Mouse (Mus musculus) erythroblast, embryonic 14.5 days (primary cell): ENCODE measurements at regions not wholly inside any gene's neighbourhood (a gene's known extent, or its start where the extent isn't known, plus 50 kb on each side); places are given as distances from the start of the nearest gene placed in this dataset.

Experiments
- GATA1 ChIP-seq: IDR thresholded peaks from 2 replicates; pipeline ENCODE4 v1.6.1; 2012; ENCODE audit warnings: low read length, inconsistent platforms, mixed read lengths
- TAL1 ChIP-seq: IDR thresholded peaks from 3 replicates; pipeline ENCODE4 v1.6.1; 2012; ENCODE audit warnings: low read length, inconsistent platforms, mixed read lengths

DNA sequence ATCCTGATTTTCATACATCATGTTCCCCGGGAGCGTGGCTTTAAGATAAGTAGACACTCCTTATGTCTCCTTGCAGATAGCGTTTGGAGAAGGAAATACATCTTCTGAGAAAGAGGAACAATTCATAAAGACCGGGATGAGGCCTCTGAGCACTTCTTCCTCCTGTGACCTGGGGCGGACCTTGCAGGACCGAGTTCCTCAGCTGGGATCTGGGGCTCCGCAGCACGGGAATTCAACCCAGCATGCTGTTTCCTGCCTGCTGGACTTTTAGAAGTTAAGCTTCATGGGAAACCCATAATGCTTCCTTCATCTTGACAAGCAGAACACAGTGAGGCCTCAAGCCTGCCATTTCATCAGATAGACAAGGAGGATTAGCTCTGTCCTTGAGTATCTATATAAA lies 491.4 kb downstream of the Fam19a5 start:
- no peak for TF ChIP-seq TAL1
- no peak for TF ChIP-seq GATA1
